Mouse (Mus musculus) forebrain, embryonic 15.5 days (tissue): Measurements from ENCODE around the gene Rerg. TPM values are rescaled to one million over a fixed set of nuclear protein-coding genes. Genes with fewer than 3 reads are reported as not detected.
A peak's percentile ranks its signal among the peaks of the same experiment; 100 is the strongest.

Source experiments
- ATAC-seq: fragments of 200-750 bp; cut with Nextera tagmentation; replicated peaks from 2 replicates; pipeline ENCODE4 v1.8.0; 2017; ENCODE audit warnings: mild to moderate bottlenecking, moderate TSS enrichment, moderate library complexity
- H3K27ac ChIP-seq: fragments of 300-500 bp; sonication (generic); replicated peaks from 2 replicates; pipeline ENCODE4 v1.5.1; 2015; ENCODE audit warnings: mild to moderate bottlenecking, inconsistent platforms
- H3K27me3 ChIP-seq: fragments of 300-500 bp; sonication (generic); 2 replicates; pipeline ENCODE4 v1.6.1; 2015; ENCODE audit warnings: inconsistent platforms
- H3K36me3 ChIP-seq: fragments of 300-500 bp; sonication (generic); 2 replicates; pipeline ENCODE4 v1.6.1; 2015; ENCODE audit warnings: mild to moderate bottlenecking, inconsistent platforms
- H3K4me1 ChIP-seq: fragments of 300-500 bp; sonication (generic); 2 replicates; pipeline ENCODE4 v1.6.1; 2015; ENCODE audit warnings: inconsistent platforms
- H3K4me2 ChIP-seq: fragments of 300-500 bp; sonication (generic); replicated peaks from 2 replicates; pipeline ENCODE4 v1.6.1; 2015; ENCODE audit warnings: mild to moderate bottlenecking, inconsistent platforms
- H3K4me3 ChIP-seq: fragments of 300-500 bp; sonication (generic); 2 replicates; pipeline ENCODE4 v1.5.1; 2015; ENCODE audit warnings: mild to moderate bottlenecking, inconsistent platforms
- H3K9ac ChIP-seq: fragments of 300-500 bp; sonication (generic); replicated peaks from 2 replicates; pipeline ENCODE4 v1.6.1; 2015; ENCODE audit warnings: mild to moderate bottlenecking, inconsistent platforms
- H3K9me3 ChIP-seq: fragments of 300-500 bp; sonication (generic); 2 replicates; pipeline ENCODE4 v1.6.1; 2016; ENCODE audit warnings: inconsistent platforms
- WGBS: fragments of 180-500 bp; shearing (Covaris S2); methylation state at CpG from one replicate; pipeline ENCODE4 v1.1.7; 2015; ENCODE audit warnings: mixed read lengths; 5-methylcytosine and 5-hydroxymethylcytosine counted together
- polyA plus RNA-seq: library from polyadenylated mRNA; unstranded; fragments of >200 nt; fragmentation: Nextera tagmentation; extraction: Ambion mirVana; gene quantifications from 2 replicates; pipeline ENCODE4 v1.2.1, GENCODE M21; 2015

Gene Rerg
- polyA plus RNA-seq, 1 experiment from 2014 or later: 4.6 TPM

GRCm38 (mm10) chr6:137142796-137143195 lies 27.5 kb downstream of the Rerg start:
- WGBS: 1% methylated on average over 11 of the region's 11 CpGs
- no peak overlapping the region for H3K27ac ChIP-seq
- H3K9me3 ChIP-seq: no peaks in the 10 kb centered on the region
- no peak overlapping the region for H3K4me3 ChIP-seq
- no peaks in the 10 kb centered on the region for H3K27me3 ChIP-seq
- peak overlapping the region; percentile 26 for H3K4me2 ChIP-seq
- no peaks in the 10 kb centered on the region for H3K36me3 ChIP-seq
- H3K4me1 ChIP-seq: peaks cover 11% of the 10 kb centered on the region
- peak; percentile 46; the same call in 1 of the 2 replicates for ATAC-seq
- H3K9ac ChIP-seq: no peak overlapping the region

GRCm38 (mm10) chr6:137141247-137141820 lies 29.0 kb downstream of the Rerg start:
- H3K27ac ChIP-seq: no peak overlapping the region
- H3K4me1 ChIP-seq: peaks cover 11% of the 10 kb centered on the region
- 73% methylated on average over 5 of the region's 5 CpGs for WGBS
- no peak for ATAC-seq
- H3K4me3 ChIP-seq: no peak overlapping the region
- no peak overlapping the region for H3K4me2 ChIP-seq
- no peaks in the 10 kb centered on the region for H3K36me3 ChIP-seq
- no peaks in the 10 kb centered on the region for H3K27me3 ChIP-seq
- H3K9me3 ChIP-seq: no peaks in the 10 kb centered on the region
- no peak overlapping the region for H3K9ac ChIP-seq

GRCm38 (mm10) chr6:137138822-137139221 lies 31.5 kb downstream of the Rerg start:
- Histone ChIP-seq H3K9me3 (no peaks in the 10 kb centered on the region), H3K4me1 (peaks cover 17% of the 10 kb centered on the region), H3K4me2 (no peak overlapping the region), H3K9ac (no peak overlapping the region), H3K4me3 (no peak overlapping the region), H3K27ac (no peak overlapping the region), H3K36me3 (no peaks in the 10 kb centered on the region), H3K27me3 (no peaks in the 10 kb centered on the region)
- ATAC-seq: no peak
- 73% methylated on average over 8 of the region's 8 CpGs for WGBS

- WGBS: 71% methylated on average over 3 of the region's 3 CpGs
Measured at GRCm38 (mm10) chr6:137138391-137138790, 31.9 kb downstream of the Rerg start.

GRCm38 (mm10) chr6:137136401-137136800 lies 33.9 kb downstream of the Rerg start:
- no peaks in the 10 kb centered on the region for H3K9me3 ChIP-seq
- no peaks in the 10 kb centered on the region for H3K27me3 ChIP-seq
- H3K27ac ChIP-seq: no peak overlapping the region
- H3K9ac ChIP-seq: no peak overlapping the region
- no peak overlapping the region for H3K4me3 ChIP-seq
- peaks cover 11% of the 10 kb centered on the region; the same call in 1 of the 2 replicates for H3K4me1 ChIP-seq
- ATAC-seq: no peak
- no peaks in the 10 kb centered on the region for H3K36me3 ChIP-seq
- WGBS: 84% methylated on average over 4 of the region's 4 CpGs
- no peak overlapping the region for H3K4me2 ChIP-seq

More at GRCm38 (mm10) chr6:137138391-137138790, 31.9 kb downstream of the Rerg start:
- peaks cover 17% of the 10 kb centered on the region for H3K4me1 ChIP-seq
- no peak for ATAC-seq
- no peak overlapping the region for H3K4me2 ChIP-seq
- no peaks in the 10 kb centered on the region for H3K9me3 ChIP-seq
- no peaks in the 10 kb centered on the region for H3K27me3 ChIP-seq
- no peaks in the 10 kb centered on the region for H3K36me3 ChIP-seq
- H3K9ac ChIP-seq: no peak overlapping the region
- no peak overlapping the region for H3K27ac ChIP-seq
- H3K4me3 ChIP-seq: no peak overlapping the region

- H3K4me1 ChIP-seq: peaks cover 11% of the 10 kb centered on the region; the same call in 1 of the 2 replicates
- H3K9me3 ChIP-seq: no peaks in the 10 kb centered on the region
- WGBS: 41% methylated on average over 20 of the region's 20 CpGs
- no peaks in the 10 kb centered on the region for H3K36me3 ChIP-seq
- H3K27me3 ChIP-seq: no peaks in the 10 kb centered on the region
- H3K4me3 ChIP-seq: no peak overlapping the region
- no peak overlapping the region for H3K4me2 ChIP-seq
- 0 out of 2 replicates have a peak overlapping the region, but pooled peaks have one; percentile 10 for H3K9ac ChIP-seq
- ATAC-seq: peak; percentile 71
- H3K27ac ChIP-seq: peak overlapping the region; percentile 31; the same call in 1 of the 2 replicates
Measured at GRCm38 (mm10) chr6:137135506-137136391, 34.5 kb downstream of the Rerg start.

- Histone ChIP-seq H3K9me3 (no peaks in the 10 kb centered on the region), H3K4me1 (peaks cover 11% of the 10 kb centered on the region; the same call in 1 of the 2 replicates), H3K9ac (no peak overlapping the region), H3K27ac (no peak overlapping the region), H3K27me3 (no peaks in the 10 kb centered on the region), H3K4me2 (no peak overlapping the region), H3K4me3 (no peak overlapping the region), H3K36me3 (no peaks in the 10 kb centered on the region)
- no peak for ATAC-seq
- WGBS: 96% methylated on average over 1 of the region's 1 CpGs
Measured at GRCm38 (mm10) chr6:137131794-137132193, 38.5 kb downstream of the Rerg start.

GRCm38 (mm10) chr6:137131349-137131748 lies 38.9 kb downstream of the Rerg start:
- H3K9me3 ChIP-seq: no peaks in the 10 kb centered on the region
- no peak for ATAC-seq
- H3K9ac ChIP-seq: no peak overlapping the region
- H3K27ac ChIP-seq: no peak overlapping the region
- H3K4me2 ChIP-seq: no peak overlapping the region
- H3K4me3 ChIP-seq: no peak overlapping the region
- H3K27me3 ChIP-seq: no peaks in the 10 kb centered on the region
- no peaks in the 10 kb centered on the region for H3K36me3 ChIP-seq
- 68% methylated on average over 6 of the region's 6 CpGs for WGBS
- H3K4me1 ChIP-seq: peaks cover 11% of the 10 kb centered on the region; the same call in 1 of the 2 replicates

GRCm38 (mm10) chr6:137126861-137127260 lies 43.4 kb downstream of the Rerg start:
- Histone ChIP-seq H3K9ac (no peak overlapping the region), H3K4me2 (no peak overlapping the region), H3K27me3 (no peaks in the 10 kb centered on the region), H3K9me3 (no peaks in the 10 kb centered on the region), H3K36me3 (no peaks in the 10 kb centered on the region), H3K4me1 (no peaks in the 10 kb centered on the region), H3K27ac (no peak overlapping the region), H3K4me3 (no peak overlapping the region)
- ATAC-seq: no peak
- 93% methylated on average over 5 of the region's 5 CpGs for WGBS

- ATAC-seq: no peak
Measured at GRCm38 (mm10) chr6:137126224-137126623, 44.1 kb downstream of the Rerg start.

GRCm38 (mm10) chr6:137125433-137125832 lies 44.9 kb downstream of the Rerg start:
- Histone ChIP-seq H3K9me3 (no peaks in the 10 kb centered on the region), H3K4me2 (no peak overlapping the region), H3K27ac (no peak overlapping the region), H3K27me3 (no peaks in the 10 kb centered on the region), H3K9ac (no peak overlapping the region), H3K36me3 (no peaks in the 10 kb centered on the region), H3K4me3 (no peak overlapping the region), H3K4me1 (no peaks in the 10 kb centered on the region)
- ATAC-seq: no peak
- 76% methylated on average over 9 of the region's 9 CpGs for WGBS

More at GRCm38 (mm10) chr6:137126224-137126623, 44.1 kb downstream of the Rerg start:
- Histone ChIP-seq H3K4me3 (no peak overlapping the region), H3K4me2 (no peak overlapping the region), H3K36me3 (no peaks in the 10 kb centered on the region), H3K27ac (no peak overlapping the region), H3K4me1 (no peaks in the 10 kb centered on the region), H3K9ac (no peak overlapping the region), H3K27me3 (no peaks in the 10 kb centered on the region), H3K9me3 (no peaks in the 10 kb centered on the region)
- WGBS: 70% methylated on average over 2 of the region's 2 CpGs

GRCm38 (mm10) chr6:137125006-137125405 lies 45.3 kb downstream of the Rerg start:
- Histone ChIP-seq H3K4me2 (no peak overlapping the region), H3K27me3 (no peaks in the 10 kb centered on the region), H3K9me3 (no peaks in the 10 kb centered on the region), H3K4me1 (no peaks in the 10 kb centered on the region), H3K36me3 (no peaks in the 10 kb centered on the region), H3K9ac (no peak overlapping the region), H3K27ac (no peak overlapping the region), H3K4me3 (no peak overlapping the region)
- ATAC-seq: no peak
- whole genome bisulfite sequencing: 89% methylated on average over 3 of the region's 3 CpGs
